Mouse (Mus musculus) adrenal gland, adult 18-20 months (tissue): ENCODE results near the gene Atp5g1. TPM values are rescaled to one million over a fixed set of nuclear protein-coding genes. Genes with fewer than 3 reads are reported as not detected.

Experiments used
- DNase-seq, 2 experiments: peaks; one replicate each; pipeline ENCODE4 v3.0.0; 2021 to 2022; ENCODE audit warnings: low spot score in 2 of 2
- total RNA-seq, 2 experiments: library from RNA; stranded (reverse); gene quantifications; 1 replicate in 1 of 2; 2 replicates in 1 of 2; pipeline ENCODE4 v1.2.3; 2021

Atp5g1 gene
- total RNA-seq, 2 experiments from 2014 or later, result 228 to 281 TPM

DNA sequence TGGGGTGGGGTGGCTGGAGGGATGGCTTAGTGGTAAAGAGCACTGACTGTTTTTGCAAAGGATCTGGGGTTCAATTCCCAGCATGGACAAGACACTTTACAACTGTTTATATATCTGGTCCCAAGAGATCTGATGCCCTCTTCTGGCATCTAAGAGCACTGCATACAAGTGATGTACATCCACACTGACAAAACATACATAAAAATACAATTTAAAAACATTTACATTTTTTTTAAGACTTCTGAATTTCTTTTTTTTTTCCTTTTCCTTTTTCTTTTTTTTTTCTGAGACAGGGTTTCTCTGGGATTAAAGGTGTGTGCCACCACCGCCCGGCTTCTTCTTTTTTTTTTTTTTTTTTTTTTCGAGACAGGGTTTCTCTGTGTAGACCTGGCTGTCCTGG is 42.2 kb downstream of the Atp5g1 start:
- no peak for DNase-seq

DNA sequence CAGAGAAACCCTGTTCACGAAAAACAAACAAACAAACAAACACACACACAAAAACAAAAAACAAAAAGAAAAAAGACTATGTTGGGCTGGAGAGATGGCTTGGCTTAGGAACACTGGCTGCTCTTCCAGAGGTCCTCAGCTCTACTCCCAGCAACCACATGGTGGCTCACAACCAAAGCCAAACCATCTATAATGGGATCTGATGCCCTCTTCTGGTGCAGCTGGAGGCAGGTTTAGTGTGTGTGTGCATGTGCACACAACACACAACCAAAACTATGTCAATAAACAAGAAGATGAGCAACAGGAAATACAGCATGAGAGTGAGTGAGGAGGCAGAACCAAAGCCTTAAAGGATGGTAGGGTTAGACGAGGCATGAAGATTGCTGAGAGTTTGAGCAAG is 43.8 kb downstream of the Atp5g1 start:
- no peak for DNase-seq

DNA sequence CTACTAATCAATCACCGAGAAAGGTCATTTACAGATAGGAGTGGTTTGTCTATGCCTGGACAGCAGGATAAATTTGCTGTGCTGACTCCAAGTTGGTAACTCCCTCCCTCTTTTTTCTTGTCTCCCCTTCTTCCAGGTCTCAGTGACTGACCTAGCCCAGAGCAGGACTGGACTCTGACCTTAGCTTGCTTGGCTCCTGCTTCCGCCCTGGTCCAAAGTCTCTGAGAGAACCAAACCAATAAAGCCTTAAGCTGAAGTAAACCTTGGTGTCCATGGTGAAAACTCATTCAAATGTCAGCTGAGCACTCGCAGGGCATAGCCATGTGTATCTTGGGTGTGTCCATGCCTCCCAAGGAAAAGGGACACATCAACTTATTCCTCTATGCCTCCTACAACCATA is 44.9 kb downstream of the Atp5g1 start:
- DNase-seq, result no peak

DNA sequence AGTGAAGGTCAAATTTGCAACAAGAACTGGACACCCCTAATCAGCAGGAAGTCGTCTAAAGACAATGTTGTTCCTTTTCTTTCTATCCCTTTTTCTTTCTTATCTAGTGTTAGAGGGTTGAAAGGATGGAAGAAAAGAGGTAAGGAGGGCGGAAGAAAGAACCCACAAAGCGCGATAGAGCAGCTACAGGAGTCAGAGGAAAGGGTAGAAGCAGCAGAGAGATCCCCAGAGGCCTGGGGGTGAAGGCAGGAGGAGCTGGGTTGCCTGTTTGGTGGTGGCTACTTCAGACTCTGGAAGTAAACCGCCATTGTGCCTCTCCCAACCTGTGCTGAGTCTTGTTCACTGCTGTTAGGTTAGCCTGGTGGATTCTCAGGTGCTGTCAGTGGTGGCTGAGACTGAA is 47.3 kb downstream of the Atp5g1 start:
- DNase-seq, result no peak

DNA sequence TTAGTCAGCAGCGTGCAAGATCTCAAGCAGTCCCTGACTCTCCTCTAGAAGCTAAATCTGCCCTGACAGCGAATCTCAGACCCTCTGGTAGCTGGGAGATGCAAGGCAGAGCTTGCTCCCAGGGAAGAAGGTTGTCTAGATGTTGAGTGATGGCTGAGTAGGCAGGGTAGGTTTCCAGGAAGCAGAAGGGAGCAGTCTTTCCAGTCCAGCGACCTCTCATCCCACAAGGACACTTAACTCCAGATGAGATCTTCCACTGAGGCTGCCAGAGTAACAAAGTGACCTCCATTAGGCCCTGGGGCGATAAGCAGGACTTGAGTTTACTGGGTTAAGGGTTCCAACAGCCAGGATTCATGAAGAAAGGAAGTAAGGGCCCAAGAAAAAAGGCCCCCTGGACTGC is 54.8 kb downstream of the Atp5g1 start:
- DNase-seq, result no peak

Other genes starting within 250 kb of the Atp5g1 start
- gene Gngt2, start 238.5 kb downstream of the Atp5g1 start, total RNA-seq, result 10 to 100 TPM; 23.9 to 29.2 TPM
- 10 to 100 TPM; 13.9 to 15.4 TPM for gene Abi3, start 233.2 kb downstream of the Atp5g1 start, total RNA-seq
- gene B4galnt2, start 160.8 kb downstream of the Atp5g1 start, total RNA-seq, result not detected
- under 1 TPM; 0.22 to 0.53 TPM for gene Igf2bp1, start 69.7 kb downstream of the Atp5g1 start, total RNA-seq
- not detected for gene Gip, start 51.1 kb downstream of the Atp5g1 start, total RNA-seq
- 10 to 100 TPM; 81.1 to 87.0 TPM for gene Snf8, start 40.8 kb downstream of the Atp5g1 start, total RNA-seq
- gene Ube2z, start 10.3 kb downstream of the Atp5g1 start, total RNA-seq, result 10 to 100 TPM; 49.3 to 57.7 TPM
- gene Calcoco2, start 36.3 kb upstream of the Atp5g1 start, total RNA-seq, result not detected
- not detected for gene Ttll6, start 58.1 kb upstream of the Atp5g1 start, total RNA-seq
- gene Hoxb13, start 118.6 kb upstream of the Atp5g1 start, total RNA-seq, result not detected
- gene Hoxb9, start 195.8 kb upstream of the Atp5g1 start, total RNA-seq, result 100 to 1,000 TPM; 294 to 445 TPM
- 100 to 1,000 TPM in 1 of 2 experiments, 10 to 100 TPM in 1; 54.8 to 119 TPM for gene Hoxb8, start 206.2 kb upstream of the Atp5g1 start, total RNA-seq
- gene Hoxb7, start 211.0 kb upstream of the Atp5g1 start, total RNA-seq, result 10 to 100 TPM; 33.5 to 59.0 TPM
- gene Hoxb6, start 216.8 kb upstream of the Atp5g1 start, total RNA-seq, result 10 to 100 TPM; 37.0 to 68.1 TPM
- gene Hoxb5, start 227.7 kb upstream of the Atp5g1 start, total RNA-seq, result 10 to 100 TPM; 11.6 to 27.3 TPM
- 10 to 100 TPM; 16.3 to 22.1 TPM for gene Hoxb4, start 242.6 kb upstream of the Atp5g1 start, total RNA-seq
- 10 to 100 TPM; 17.2 to 20.7 TPM for gene Hoxb3, start 247.7 kb upstream of the Atp5g1 start, total RNA-seq